20 mouse cellular contexts compared by ENCODE assay signal in genomic region chr5:34124131-34124530, GRCm38 (mm10). TPM values are rescaled to one million over a fixed set of nuclear protein-coding genes. Genes with fewer than 3 reads are reported as not detected.
DNase-seq lines count a peak whose midpoint lies in the region; ATAC-seq lines count a peak whose summit lies in the region.
"Had no signal": no experiment of that assay in that cellular context is flagged by ENCODE, and none has a peak within 500 bp of the region (broad histone marks: within the 10 kb centered on the region; RNA-seq: fewer than 3 reads in every experiment).

No protein-coding gene starts in this region.

- ATAC-seq in forebrain, embryonic 13.5 days = no peak
- ATAC-seq: forebrain, embryonic 14.5 days; intestine, embryonic 15.5 days had no signal

- H3K27me3 ChIP-seq in limb, embryonic 10.5 days (ENCODE audit: low read depth, poor library complexity, severe bottlenecking) = no peaks in the 10 kb centered on the region
- H3K27me3 ChIP-seq in forebrain, embryonic 13.5 days = no peaks in the 10 kb centered on the region
- H3K27me3 ChIP-seq: embryonic facial prominence, embryonic 15.5 days; hindbrain, embryonic 12.5 days; intestine, embryonic 15.5 days had no signal

- H3K36me3 ChIP-seq in limb, embryonic 10.5 days = no peaks in the 10 kb centered on the region
- no peaks in the 10 kb centered on the region for H3K36me3 ChIP-seq in forebrain, embryonic 13.5 days (ENCODE audit: poor library complexity, severe bottlenecking)
- H3K36me3 ChIP-seq: embryonic facial prominence, embryonic 15.5 days; hindbrain, embryonic 12.5 days; intestine, embryonic 15.5 days had no signal

- peak; percentile 79 for DNase-seq in heart, adult 11 months
- DNase-seq in heart, postnatal 36 days = no peak
- peak; percentile 36 for DNase-seq in 416B (ENCODE audit: low read depth)
- peak; percentile 7 for DNase-seq in embryo, embryonic 10 days (ENCODE audit: low spot score)
- DNase-seq in limb, embryonic 10.5 days (ENCODE audit: low spot score) = peak; percentile 30
- no peak for DNase-seq in right cerebral cortex, adult 18-20 months
- DNase-seq in lung, postnatal 25 days (ENCODE audit: low spot score) = no peak
- DNase-seq: cerebellum, postnatal 25 days; gastrocnemius, adult 2 months; kidney, postnatal 14 days; lung, adult 2 months; midbrain, embryonic 14.5 days; right cerebral cortex, postnatal 4 days; thymus, postnatal 4 days had no signal

- no peak overlapping the region for H3K4me2 ChIP-seq in forebrain, embryonic 13.5 days
- H3K4me2 ChIP-seq: embryonic facial prominence, embryonic 15.5 days; hindbrain, embryonic 12.5 days; intestine, embryonic 15.5 days had no signal

- H3K9me3 ChIP-seq in limb, embryonic 10.5 days (replicated peaks) = no peaks in the 10 kb centered on the region
- no peaks in the 10 kb centered on the region for H3K9me3 ChIP-seq in forebrain, embryonic 13.5 days (replicated peaks)
- H3K9me3 ChIP-seq: embryonic facial prominence, embryonic 15.5 days; hindbrain, embryonic 12.5 days; intestine, embryonic 15.5 days had no signal

- no peak overlapping the region for H3K9ac ChIP-seq in forebrain, embryonic 13.5 days
- H3K9ac ChIP-seq: embryonic facial prominence, embryonic 15.5 days; hindbrain, embryonic 12.5 days; intestine, embryonic 15.5 days had no signal

- WGBS in limb, embryonic 10.5 days = 22% methylated on average over 1 of the region's 1 CpGs
- WGBS in forebrain, embryonic 13.5 days = 21% methylated on average over 1 of the region's 1 CpGs

- intact Hi-C loops in heart, postnatal 36 days (cut with DNase I) = no loop called here

- H3K4me1 ChIP-seq in limb, embryonic 10.5 days = no peaks in the 10 kb centered on the region
- no peaks in the 10 kb centered on the region for H3K4me1 ChIP-seq in forebrain, embryonic 13.5 days
- H3K4me1 ChIP-seq: embryonic facial prominence, embryonic 15.5 days; hindbrain, embryonic 12.5 days; intestine, embryonic 15.5 days had no signal

- H3K4me3 ChIP-seq in limb, embryonic 10.5 days = no peak overlapping the region
- no peak overlapping the region for H3K4me3 ChIP-seq in forebrain, embryonic 13.5 days
- H3K4me3 ChIP-seq: embryonic facial prominence, embryonic 15.5 days; gastrocnemius, adult 2 months; hindbrain, embryonic 12.5 days; intestine, embryonic 15.5 days had no signal

- no peak overlapping the region for H3K27ac ChIP-seq in limb, embryonic 10.5 days
- H3K27ac ChIP-seq in forebrain, embryonic 13.5 days = no peak overlapping the region
- H3K27ac ChIP-seq: embryonic facial prominence, embryonic 15.5 days; gastrocnemius, adult 2 months; hindbrain, embryonic 12.5 days; intestine, embryonic 15.5 days had no signal

RNA-seq across cellular contexts. Expression of gene Poln, which starts 45.1 kb away (rescaled TPM):
- 1 to 10 TPM; 2.6 to 3.5 TPM for total RNA-seq in heart, postnatal 36 days (2021)
- 0.59 and 0.63 TPM in 2 replicates for polyA plus RNA-seq in limb, embryonic 10.5 days (2016; fragmentation: Nextera tagmentation; extraction: Ambion mirVana)
- polyA plus RNA-seq in forebrain, embryonic 13.5 days (2015; fragmentation: Nextera tagmentation; extraction: Ambion mirVana) = 0.49 and 0.88 TPM in 2 replicates
- total RNA-seq: liver, adult 2 months had no signal
- polyA plus RNA-seq: liver, adult 2 months had no signal

RNA-seq across cellular contexts. Expression of gene Haus3, which starts 45.2 kb away (rescaled TPM):
- total RNA-seq in heart, postnatal 36 days (2021) = 1 to 10 TPM; 3.4 to 4.1 TPM
- 56.7 and 58.0 TPM in 2 replicates for polyA plus RNA-seq in limb, embryonic 10.5 days (2016; fragmentation: Nextera tagmentation; extraction: Ambion mirVana)
- polyA plus RNA-seq in forebrain, embryonic 13.5 days (2015; fragmentation: Nextera tagmentation; extraction: Ambion mirVana) = 32.0 and 32.7 TPM in 2 replicates

Comparison
In these comparisons a context has a peak if more than half of its experiments do, and no peak if none do; other contexts are left out.
1. DNase-seq: peak in heart, adult 11 months (single experiment), 416B (single experiment), embryo, embryonic 10 days (single experiment) and limb, embryonic 10.5 days (single experiment); none in heart, postnatal 36 days (0 of 2), right cerebral cortex, adult 18-20 months (single experiment) and lung, postnatal 25 days (single experiment).